Mouse (Mus musculus): ENCODE results near the gene Iqck. TPM values are rescaled to one million over a fixed set of nuclear protein-coding genes. Genes with fewer than 3 reads are reported as not detected.

Gene Iqck
- polyA plus RNA-seq, 1 experiment from 2014 or later, result 3.5 TPM

DNA sequence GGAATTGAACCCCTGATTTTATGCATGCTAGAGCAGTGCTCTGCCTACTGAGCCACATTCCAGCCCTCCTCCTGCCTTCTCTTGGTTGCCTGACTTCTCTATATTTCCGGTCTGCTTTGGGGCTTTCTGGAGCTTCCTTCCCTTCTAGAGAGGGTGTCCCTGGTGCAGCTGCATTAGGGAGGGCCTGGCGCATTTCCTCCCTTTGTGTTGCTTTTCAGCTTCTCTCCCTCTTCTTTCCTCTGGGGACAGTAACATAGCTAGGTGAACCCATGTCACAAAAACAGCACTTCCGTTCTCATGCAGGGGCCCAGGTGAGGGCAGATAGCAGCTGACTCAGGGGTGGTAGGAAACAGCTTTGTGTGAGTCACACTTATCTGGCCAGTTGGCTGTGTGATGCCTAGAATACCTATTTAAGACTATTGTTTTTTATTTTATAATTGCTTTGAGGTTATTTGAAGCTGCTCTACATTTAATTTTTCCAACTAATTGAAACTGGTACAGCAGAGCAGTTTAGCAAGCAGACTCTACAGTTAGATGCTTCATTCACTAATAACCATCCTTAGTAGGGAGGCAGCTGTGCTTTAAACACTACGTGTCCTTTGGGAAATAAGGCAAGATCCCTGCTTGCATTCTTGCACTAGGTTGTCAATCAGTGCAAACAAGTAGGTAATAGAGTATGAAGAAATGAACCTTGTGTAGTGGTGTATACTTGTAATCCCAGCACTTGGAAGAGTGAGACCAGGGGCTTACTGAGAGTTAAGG, 67.1 kb downstream of the Iqck start:
- H3K27ac ChIP-seq (replicated peaks), result no peak overlapping the region; the same call in 1 of the 2 replicates
- no peak for ATAC-seq (ENCODE audit: low FRiP score, low read depth)
- H3K4me3 ChIP-seq, result no peak overlapping the region
- no peaks in the 10 kb centered on the region for H3K36me3 ChIP-seq
- no peaks in the 10 kb centered on the region for H3K9me3 ChIP-seq
- 76% methylated on average over 4 of the region's 4 CpGs for WGBS
- H3K27me3 ChIP-seq, result no peaks in the 10 kb centered on the region
- H3K4me2 ChIP-seq (replicated peaks), result no peak overlapping the region
- H3K4me1 ChIP-seq, result peaks cover 9% of the 10 kb centered on the region
- H3K9ac ChIP-seq (replicated peaks), result no peak overlapping the region

DNA sequence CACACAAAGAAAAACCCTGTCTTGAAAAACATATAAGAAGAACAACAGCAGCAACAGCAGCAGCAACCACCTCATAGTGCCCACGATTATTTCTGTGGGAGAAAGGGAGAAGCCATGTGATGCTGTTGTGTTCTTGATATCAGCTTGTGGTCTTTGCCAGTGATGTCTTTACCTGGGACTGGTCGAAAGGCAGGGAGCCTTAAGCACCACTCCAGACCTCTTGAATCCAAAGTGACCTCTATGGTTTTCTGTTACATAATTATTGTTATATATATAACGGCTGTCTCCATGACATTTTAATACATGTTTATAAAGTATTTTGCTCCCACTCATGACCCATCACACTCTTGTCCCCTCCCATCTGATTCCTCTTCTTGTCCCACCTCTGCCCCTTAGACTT, 70.0 kb downstream of the Iqck start:
- no peaks in the 10 kb centered on the region for H3K36me3 ChIP-seq
- 84% methylated on average over 3 of the region's 3 CpGs for WGBS

GRCm38 (mm10) chr7:118926516-118927260, 71.1 kb downstream of the Iqck start:
- Histone ChIP-seq H3K27me3 (no peaks in the 10 kb centered on the region), H3K9me3 (no peaks in the 10 kb centered on the region), H3K4me3 (no peak overlapping the region), H3K27ac (replicated peaks) (no peak overlapping the region), H3K9ac (replicated peaks) (no peak overlapping the region), H3K4me1 (no peaks in the 10 kb centered on the region), H3K4me2 (replicated peaks) (no peak overlapping the region), H3K36me3 (no peaks in the 10 kb centered on the region)
- no peak for ATAC-seq (ENCODE audit: low FRiP score, low read depth)
- WGBS, result 83% methylated on average over 6 of the region's 6 CpGs

More for the DNA sequence above, 70.0 kb downstream of the Iqck start:
- Histone ChIP-seq H3K4me1 (no peaks in the 10 kb centered on the region), H3K27ac (replicated peaks) (no peak overlapping the region), H3K4me3 (no peak overlapping the region), H3K27me3 (no peaks in the 10 kb centered on the region), H3K9me3 (no peaks in the 10 kb centered on the region), H3K9ac (replicated peaks) (no peak overlapping the region), H3K4me2 (replicated peaks) (no peak overlapping the region)
- ATAC-seq (ENCODE audit: low FRiP score, low read depth), result no peak

DNA sequence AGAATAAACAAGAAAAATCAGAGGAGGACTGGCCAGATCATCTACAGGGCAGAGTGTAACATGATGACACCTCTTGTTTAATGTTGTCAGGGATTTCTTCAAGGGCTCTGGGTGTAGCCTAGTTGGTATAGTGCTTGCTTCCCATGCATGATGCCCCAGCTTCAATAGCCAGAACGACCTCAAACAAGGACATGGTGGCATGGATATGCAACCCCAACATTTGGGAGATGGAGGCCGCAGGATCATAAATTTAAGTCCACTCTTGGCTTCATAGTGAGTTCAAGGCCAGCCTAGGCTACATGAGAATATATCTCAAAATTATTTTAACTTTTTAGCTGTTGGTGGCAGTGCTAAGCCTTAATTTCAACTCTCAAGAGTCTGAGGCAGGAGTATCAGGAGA, 71.7 kb downstream of the Iqck start:
- ATAC-seq (ENCODE audit: low FRiP score, low read depth), result no peak
- H3K4me2 ChIP-seq (replicated peaks), result no peak overlapping the region
- H3K4me1 ChIP-seq, result no peaks in the 10 kb centered on the region
- H3K36me3 ChIP-seq, result no peaks in the 10 kb centered on the region
- 89% methylated on average over 2 of the region's 2 CpGs for WGBS
- no peaks in the 10 kb centered on the region for H3K9me3 ChIP-seq
- no peak overlapping the region for H3K9ac ChIP-seq (replicated peaks)
- no peak overlapping the region for H3K27ac ChIP-seq (replicated peaks)
- no peak overlapping the region for H3K4me3 ChIP-seq
- H3K27me3 ChIP-seq, result no peaks in the 10 kb centered on the region

DNA sequence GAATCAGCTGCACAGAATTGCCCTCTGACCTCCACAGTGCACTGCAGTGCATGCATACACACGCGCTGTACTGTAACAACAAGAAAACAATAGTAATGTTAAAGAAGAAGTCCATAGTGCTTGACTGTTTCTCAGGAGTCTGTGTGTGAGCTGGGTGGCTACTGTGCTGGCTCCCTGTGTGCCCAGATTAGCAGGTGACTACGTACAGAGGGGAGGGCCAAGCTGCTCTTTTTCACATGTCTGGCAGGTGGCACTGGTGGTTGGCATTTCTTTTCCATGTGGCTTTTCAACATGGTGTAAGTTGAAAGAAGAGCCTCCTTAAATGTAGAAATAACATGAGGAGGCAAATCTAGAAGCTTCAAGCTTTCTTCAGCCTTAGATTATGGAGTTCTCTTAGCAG, 72.8 kb downstream of the Iqck start:
- Histone ChIP-seq H3K36me3 (no peaks in the 10 kb centered on the region), H3K4me1 (no peaks in the 10 kb centered on the region), H3K4me2 (replicated peaks) (no peak overlapping the region), H3K27ac (replicated peaks) (no peak overlapping the region), H3K4me3 (no peak overlapping the region), H3K9ac (replicated peaks) (no peak overlapping the region), H3K27me3 (no peaks in the 10 kb centered on the region), H3K9me3 (no peaks in the 10 kb centered on the region)
- ATAC-seq (ENCODE audit: low FRiP score, low read depth), result no peak
- 92% methylated on average over 3 of the region's 3 CpGs for whole genome bisulfite sequencing

DNA sequence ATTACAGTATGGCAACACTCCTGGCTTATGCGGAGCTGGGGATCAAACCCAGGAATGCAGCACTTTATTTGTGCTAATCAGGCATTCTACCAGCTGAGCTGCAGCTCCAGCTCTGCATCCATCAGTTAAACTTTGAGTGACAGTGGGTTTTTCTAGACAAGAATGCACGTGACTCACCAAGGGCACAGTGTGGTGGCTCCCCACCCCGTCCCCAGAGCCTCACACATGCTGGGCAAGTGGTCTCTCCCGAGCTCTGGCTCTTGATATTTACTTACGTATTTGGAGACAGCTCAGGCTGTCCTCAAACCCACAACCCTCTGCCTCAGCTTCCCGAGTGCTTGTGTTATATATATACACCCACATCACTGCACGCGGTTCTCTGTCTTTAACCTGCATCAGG, 73.4 kb downstream of the Iqck start:
- H3K4me1 ChIP-seq, result no peaks in the 10 kb centered on the region
- ATAC-seq (ENCODE audit: low FRiP score, low read depth), result no peak
- H3K27me3 ChIP-seq, result no peaks in the 10 kb centered on the region
- no peak overlapping the region for H3K27ac ChIP-seq (replicated peaks)
- H3K4me2 ChIP-seq (replicated peaks), result no peak overlapping the region
- 66% methylated on average over 8 of the region's 8 CpGs for WGBS
- no peak overlapping the region for H3K9ac ChIP-seq (replicated peaks)
- no peaks in the 10 kb centered on the region for H3K9me3 ChIP-seq
- H3K36me3 ChIP-seq, result no peaks in the 10 kb centered on the region
- H3K4me3 ChIP-seq, result no peak overlapping the region

DNA sequence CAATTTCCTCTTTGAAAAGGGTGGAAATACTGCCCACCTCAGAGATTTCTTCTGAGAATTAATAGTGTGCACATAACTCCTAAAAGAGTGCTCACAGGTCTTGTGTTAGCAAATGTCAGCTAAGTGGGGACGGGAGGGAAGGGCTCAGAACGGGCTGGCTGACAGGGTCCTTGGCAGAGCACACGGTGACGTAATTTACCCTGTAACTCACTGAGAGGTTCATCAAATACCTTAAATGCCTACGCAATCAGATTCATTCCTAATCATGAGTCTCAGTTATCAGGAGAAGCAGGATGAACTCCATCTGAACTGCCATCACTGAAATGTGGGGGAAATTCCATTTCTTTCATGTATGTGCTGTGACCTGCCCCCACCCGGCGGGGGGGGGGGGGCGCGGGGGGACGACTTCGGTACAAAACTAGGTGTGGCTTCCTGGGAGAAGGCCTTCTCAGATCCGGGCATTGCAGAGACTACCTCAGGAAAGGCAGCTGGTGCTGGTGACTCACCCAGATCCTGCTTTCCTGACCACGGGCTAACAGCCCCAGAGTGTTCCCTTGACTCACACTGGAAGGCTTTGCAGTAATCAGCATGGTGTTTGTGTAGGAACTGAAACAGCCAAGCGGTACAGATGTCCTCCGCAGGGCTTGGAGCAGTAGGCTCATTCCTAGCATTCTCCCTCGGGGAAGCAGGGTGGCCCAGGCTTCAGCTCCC, 74.2 kb downstream of the Iqck start:
- WGBS, result 41% methylated on average over 15 of the region's 16 CpGs
- no peak overlapping the region for H3K27ac ChIP-seq (replicated peaks)

GRCm38 (mm10) chr7:118931502-118932395, 76.2 kb downstream of the Iqck start:
- no peak for ATAC-seq (ENCODE audit: low FRiP score, low read depth)
- Histone ChIP-seq H3K9ac (replicated peaks) (no peak overlapping the region), H3K4me1 (peaks cover 4% of the 10 kb centered on the region), H3K4me3 (no peak overlapping the region), H3K27me3 (no peaks in the 10 kb centered on the region), H3K27ac (replicated peaks) (no peak overlapping the region), H3K36me3 (no peaks in the 10 kb centered on the region), H3K4me2 (replicated peaks) (no peak overlapping the region), H3K9me3 (no peaks in the 10 kb centered on the region)
- WGBS, result 79% methylated on average over 17 of the region's 17 CpGs

More for the DNA sequence above, 74.2 kb downstream of the Iqck start:
- no peak overlapping the region for H3K4me3 ChIP-seq
- H3K4me2 ChIP-seq (replicated peaks), result no peak overlapping the region
- no peaks in the 10 kb centered on the region for H3K4me1 ChIP-seq
- H3K36me3 ChIP-seq, result no peaks in the 10 kb centered on the region
- no peak for ATAC-seq (ENCODE audit: low FRiP score, low read depth)
- no peak overlapping the region for H3K9ac ChIP-seq (replicated peaks)
- no peaks in the 10 kb centered on the region for H3K27me3 ChIP-seq
- no peaks in the 10 kb centered on the region for H3K9me3 ChIP-seq

- Histone ChIP-seq H3K27me3 (no peaks in the 10 kb centered on the region), H3K4me2 (replicated peaks) (no peak overlapping the region), H3K4me3 (no peak overlapping the region), H3K27ac (replicated peaks) (no peak overlapping the region), H3K36me3 (no peaks in the 10 kb centered on the region), H3K9ac (replicated peaks) (no peak overlapping the region), H3K9me3 (no peaks in the 10 kb centered on the region), H3K4me1 (peaks cover 8% of the 10 kb centered on the region)
- no peak for ATAC-seq (ENCODE audit: low FRiP score, low read depth)
- WGBS, result 81% methylated on average over 2 of the region's 2 CpGs
Observed at GRCm38 (mm10) chr7:118935306-118935705, 79.8 kb downstream of the Iqck start.

DNA sequence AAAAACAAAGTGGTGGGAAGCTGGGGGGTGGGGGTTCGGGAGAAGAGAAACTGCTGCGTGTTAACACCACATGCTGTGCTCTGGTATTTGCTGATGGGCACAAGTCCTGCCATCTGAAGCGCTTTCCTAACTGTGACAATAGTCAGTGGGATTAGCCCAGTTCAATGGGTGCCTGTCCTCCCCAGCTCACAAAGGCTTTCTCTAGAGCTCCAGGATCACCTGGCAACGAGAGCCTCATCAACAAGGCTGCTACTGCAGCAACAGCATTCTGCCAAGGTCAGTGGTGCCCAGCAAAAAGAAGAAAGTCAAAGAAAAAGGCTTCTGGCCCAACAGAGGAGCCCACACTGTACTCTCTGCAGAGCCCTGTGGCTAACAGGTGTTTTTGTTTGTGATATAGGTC, 81.3 kb downstream of the Iqck start:
- peaks cover 8% of the 10 kb centered on the region for H3K4me1 ChIP-seq
- H3K4me3 ChIP-seq, result no peak overlapping the region
- ATAC-seq (ENCODE audit: low FRiP score, low read depth), result no peak
- H3K9ac ChIP-seq (replicated peaks), result no peak overlapping the region
- H3K9me3 ChIP-seq, result no peaks in the 10 kb centered on the region
- no peaks in the 10 kb centered on the region for H3K27me3 ChIP-seq
- no peak overlapping the region for H3K4me2 ChIP-seq (replicated peaks)
- no peak overlapping the region for H3K27ac ChIP-seq (replicated peaks)
- H3K36me3 ChIP-seq, result no peaks in the 10 kb centered on the region
- 4% methylated on average over 4 of the region's 4 CpGs for WGBS

- no peak overlapping the region for H3K9ac ChIP-seq (replicated peaks)
- no peaks in the 10 kb centered on the region for H3K27me3 ChIP-seq
- peaks cover 8% of the 10 kb centered on the region for H3K4me1 ChIP-seq
- no peaks in the 10 kb centered on the region for H3K9me3 ChIP-seq
- no peak overlapping the region for H3K27ac ChIP-seq (replicated peaks)
- WGBS, result 68% methylated on average over 11 of the region's 11 CpGs
- no peak overlapping the region for H3K4me2 ChIP-seq (replicated peaks)
- no peaks in the 10 kb centered on the region for H3K36me3 ChIP-seq
- H3K4me3 ChIP-seq, result no peak overlapping the region
- no peak for ATAC-seq (ENCODE audit: low FRiP score, low read depth)
Observed at GRCm38 (mm10) chr7:118937469-118938387, 82.2 kb downstream of the Iqck start.

All from midbrain, embryonic 12.5 days (tissue).